Mouse (Mus musculus) embryonic facial prominence, embryonic 10.5 days (tissue): ENCODE data around the gene Spred1. TPM values are rescaled to one million over a fixed set of nuclear protein-coding genes. Genes with fewer than 3 reads are reported as not detected.
A peak's percentile ranks its signal among the peaks of the same experiment; 100 is the strongest.

ENCODE experiments used
- DNase-seq: peaks from one replicate; pipeline ENCODE4 v3.0.0-alpha.2; 2017; ENCODE audit warnings: low spot score
- H3K27ac ChIP-seq: fragments of 300-500 bp; sonication (generic); replicated peaks from 2 replicates; pipeline ENCODE4 v1.5.1; 2016; ENCODE audit warnings: mild to moderate bottlenecking
- H3K27me3 ChIP-seq: fragments of 300-500 bp; sonication (generic); replicated peaks from 2 replicates; pipeline ENCODE4 v1.6.1; 2016; ENCODE audit warnings: low read depth, mild to moderate bottlenecking; ENCODE audit not compliant: poor library complexity, severe bottlenecking
- H3K36me3 ChIP-seq: fragments of 300-500 bp; sonication (generic); replicated peaks from 2 replicates; pipeline ENCODE4 v1.6.1; 2016; ENCODE audit warnings: mild to moderate bottlenecking, moderate library complexity
- H3K4me1 ChIP-seq: fragments of 300-500 bp; sonication (generic); 2 replicates; pipeline ENCODE4 v1.6.1; 2016
- H3K4me3 ChIP-seq: fragments of 300-500 bp; sonication (generic); 2 replicates; pipeline ENCODE4 v1.5.1; 2016; ENCODE audit warnings: mild to moderate bottlenecking, moderate library complexity
- H3K9me3 ChIP-seq: fragments of 300-500 bp; sonication (generic); 2 replicates; pipeline ENCODE4 v1.6.1; 2016; ENCODE audit warnings: mild to moderate bottlenecking
- WGBS: fragments of 180-500 bp; shearing (Covaris S2); methylation state at CpG from one replicate; pipeline ENCODE4 v1.1.7; 2016; 5-methylcytosine and 5-hydroxymethylcytosine counted together
- polyA plus RNA-seq: library from polyadenylated mRNA; unstranded; fragments of >200 nt; fragmentation: Nextera tagmentation; extraction: Ambion mirVana; gene quantifications from 2 replicates; pipeline ENCODE4 v1.2.1, GENCODE M21; 2016

The Spred1 gene
- 13.8 and 14.5 TPM in 2 replicates for polyA plus RNA-seq

- no peaks in the 10 kb centered on the region for H3K9me3 ChIP-seq
- 3% methylated on average over 99 of the region's 99 CpGs for WGBS
- DNase-seq = peak; percentile 76
- no peaks in the 10 kb centered on the region; the same call in 1 of the 2 replicates for H3K36me3 ChIP-seq
- peak within 1 kb of the TSS; percentile 92 for H3K4me3 ChIP-seq
- H3K4me1 ChIP-seq = peaks cover 38% of the 10 kb centered on the region
- no peaks in the 10 kb centered on the region for H3K27me3 ChIP-seq
- H3K27ac ChIP-seq = peak within 1 kb of the TSS; percentile 99
These were observed at the start of gene Spred1 for GRCm38 (mm10) chr2:117121212-117121983. Gene Spred1, plus strand, starts transcription at chr2:117121374.

- H3K4me1 ChIP-seq = no peaks in the 10 kb centered on the region
- DNase-seq = no peak
- no peak overlapping the region for H3K27ac ChIP-seq
- no peaks in the 10 kb centered on the region for H3K9me3 ChIP-seq
- no peaks in the 10 kb centered on the region for H3K36me3 ChIP-seq
- 89% methylated on average over 3 of the region's 3 CpGs for WGBS
- H3K4me3 ChIP-seq = no peak overlapping the region
- no peaks in the 10 kb centered on the region for H3K27me3 ChIP-seq
These were observed 49.6 kb upstream of the Spred1 start for GRCm38 (mm10) chr2:117071596-117071995.

GRCm38 (mm10) chr2:117078711-117079110 is 42.5 kb upstream of the Spred1 start:
- 0 out of 2 replicates have a peak, but pooled peaks cover 4% of the 10 kb centered on the region for H3K4me1 ChIP-seq
- H3K27ac ChIP-seq = no peak overlapping the region
- H3K9me3 ChIP-seq = no peaks in the 10 kb centered on the region
- H3K4me3 ChIP-seq = no peak overlapping the region
- H3K27me3 ChIP-seq = no peaks in the 10 kb centered on the region
- no peaks in the 10 kb centered on the region for H3K36me3 ChIP-seq
- WGBS = 77% methylated on average over 2 of the region's 2 CpGs
- DNase-seq = no peak

GRCm38 (mm10) chr2:117079621-117080020 is 41.6 kb upstream of the Spred1 start:
- Histone ChIP-seq H3K36me3 (no peaks in the 10 kb centered on the region), H3K4me3 (no peak overlapping the region), H3K4me1 (0 out of 2 replicates have a peak, but pooled peaks cover 4% of the 10 kb centered on the region), H3K9me3 (no peaks in the 10 kb centered on the region), H3K27ac (no peak overlapping the region), H3K27me3 (no peaks in the 10 kb centered on the region)
- no peak for DNase-seq
- WGBS = 82% methylated on average over 5 of the region's 5 CpGs

GRCm38 (mm10) chr2:117086002-117086765 is 35.0 kb upstream of the Spred1 start:
- no peaks in the 10 kb centered on the region for H3K36me3 ChIP-seq
- DNase-seq = no peak
- no peak overlapping the region for H3K4me3 ChIP-seq
- H3K27me3 ChIP-seq = no peaks in the 10 kb centered on the region
- WGBS = 84% methylated on average over 12 of the region's 12 CpGs
- peaks cover 17% of the 10 kb centered on the region for H3K4me1 ChIP-seq
- H3K9me3 ChIP-seq = no peaks in the 10 kb centered on the region
- H3K27ac ChIP-seq = no peak overlapping the region

- no peak overlapping the region for H3K4me3 ChIP-seq
These were observed 34.3 kb upstream of the Spred1 start for GRCm38 (mm10) chr2:117086766-117087457.

GRCm38 (mm10) chr2:117087458-117087820 is 33.7 kb upstream of the Spred1 start:
- no peaks in the 10 kb centered on the region for H3K9me3 ChIP-seq
- no peak overlapping the region for H3K27ac ChIP-seq
- H3K27me3 ChIP-seq = no peaks in the 10 kb centered on the region
- H3K36me3 ChIP-seq = no peaks in the 10 kb centered on the region
- no peak overlapping the region for H3K4me3 ChIP-seq
- no peak for DNase-seq
- WGBS = 53% methylated on average over 4 of the region's 4 CpGs
- peaks cover 15% of the 10 kb centered on the region for H3K4me1 ChIP-seq

More at GRCm38 (mm10) chr2:117086766-117087457, 34.3 kb upstream of the Spred1 start:
- WGBS = 75% methylated on average over 1 of the region's 1 CpGs
- H3K4me1 ChIP-seq = peaks cover 14% of the 10 kb centered on the region
- no peaks in the 10 kb centered on the region for H3K27me3 ChIP-seq
- no peak for DNase-seq
- no peak overlapping the region for H3K27ac ChIP-seq
- H3K36me3 ChIP-seq = no peaks in the 10 kb centered on the region
- no peaks in the 10 kb centered on the region for H3K9me3 ChIP-seq

GRCm38 (mm10) chr2:117089482-117089881 is 31.7 kb upstream of the Spred1 start:
- no peak for DNase-seq
- peaks cover 36% of the 10 kb centered on the region for H3K4me1 ChIP-seq
- no peak overlapping the region for H3K27ac ChIP-seq
- H3K4me3 ChIP-seq = no peak overlapping the region
- no peaks in the 10 kb centered on the region for H3K27me3 ChIP-seq
- H3K9me3 ChIP-seq = no peaks in the 10 kb centered on the region
- H3K36me3 ChIP-seq = no peaks in the 10 kb centered on the region
- WGBS = 90% methylated on average over 1 of the region's 1 CpGs

GRCm38 (mm10) chr2:117090061-117090460 is 31.1 kb upstream of the Spred1 start:
- Histone ChIP-seq H3K9me3 (no peaks in the 10 kb centered on the region), H3K36me3 (no peaks in the 10 kb centered on the region), H3K27ac (no peak overlapping the region), H3K27me3 (no peaks in the 10 kb centered on the region), H3K4me1 (peaks cover 36% of the 10 kb centered on the region), H3K4me3 (no peak overlapping the region)
- DNase-seq = no peak
- WGBS = 76% methylated on average over 3 of the region's 3 CpGs

GRCm38 (mm10) chr2:117092946-117093401 is 28.2 kb upstream of the Spred1 start:
- H3K27ac ChIP-seq = 0 out of 2 replicates have a peak overlapping the region, but pooled peaks have one; percentile 65

GRCm38 (mm10) chr2:117095491-117095890 is 25.7 kb upstream of the Spred1 start:
- Histone ChIP-seq H3K4me3 (no peak overlapping the region), H3K27ac (no peak overlapping the region), H3K4me1 (peaks cover 26% of the 10 kb centered on the region), H3K36me3 (no peaks in the 10 kb centered on the region), H3K27me3 (peaks cover 11% of the 10 kb centered on the region; the same call in 1 of the 2 replicates), H3K9me3 (no peaks in the 10 kb centered on the region)
- 45% methylated on average over 3 of the region's 3 CpGs for whole genome bisulfite sequencing
- no peak for DNase-seq

More at GRCm38 (mm10) chr2:117092946-117093401, 28.2 kb upstream of the Spred1 start:
- Histone ChIP-seq H3K4me3 (no peak overlapping the region), H3K27me3 (peaks cover 8% of the 10 kb centered on the region; the same call in 1 of the 2 replicates), H3K4me1 (peaks cover 26% of the 10 kb centered on the region), H3K9me3 (no peaks in the 10 kb centered on the region), H3K36me3 (no peaks in the 10 kb centered on the region)
- WGBS = 32% methylated on average over 2 of the region's 2 CpGs
- DNase-seq = no peak

- Histone ChIP-seq H3K9me3 (no peaks in the 10 kb centered on the region), H3K4me1 (peaks cover 25% of the 10 kb centered on the region), H3K27me3 (peaks cover 11% of the 10 kb centered on the region; the same call in 1 of the 2 replicates), H3K4me3 (no peak overlapping the region), H3K36me3 (no peaks in the 10 kb centered on the region), H3K27ac (no peak overlapping the region)
- WGBS = 72% methylated on average over 5 of the region's 5 CpGs
- DNase-seq = no peak
These were observed 23.9 kb upstream of the Spred1 start for GRCm38 (mm10) chr2:117097305-117097704.
